Mouse (Mus musculus): Measurements from ENCODE around the gene Golt1b.
"Not testable (repeated sequence)": the region's sequence is repeated elsewhere in the genome, so short reads cannot be mapped to it uniquely, and the experiment has no call there.

Gene Golt1b

GRCm38 (mm10) chr6:142387011-142387754 is at the start of gene Golt1b, which contains the start of gene Recql:
TSS of gene Golt1b (plus strand) at chr6:142387221.
TSS of gene Recql (minus strand) at chr6:142387087.
- DNase-seq (ENCODE audit: low spot score in 2 of 2), result peak; percentile 89 to 96

DNA sequence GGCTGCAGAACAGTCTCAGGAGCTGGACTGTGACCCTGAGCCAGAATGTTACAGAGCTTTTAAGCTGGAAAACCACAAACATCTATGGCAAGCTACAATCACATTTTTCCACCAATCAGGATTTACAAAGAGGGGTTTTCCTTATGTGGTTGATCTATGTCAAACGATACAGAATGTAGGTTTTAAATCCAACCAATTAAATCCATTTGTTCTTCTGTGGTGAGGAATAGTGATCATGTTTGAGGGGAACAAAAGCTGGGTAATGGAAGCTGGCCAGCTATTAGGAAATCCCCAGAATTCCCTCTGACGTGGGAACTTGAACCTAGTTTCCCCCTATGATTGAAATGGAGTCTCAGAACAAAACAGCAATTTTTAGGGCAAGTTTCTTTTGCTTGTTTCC is 48.1 kb upstream of the Golt1b start:
- no peak for DNase-seq (ENCODE audit: low spot score in 2 of 2)

DNA sequence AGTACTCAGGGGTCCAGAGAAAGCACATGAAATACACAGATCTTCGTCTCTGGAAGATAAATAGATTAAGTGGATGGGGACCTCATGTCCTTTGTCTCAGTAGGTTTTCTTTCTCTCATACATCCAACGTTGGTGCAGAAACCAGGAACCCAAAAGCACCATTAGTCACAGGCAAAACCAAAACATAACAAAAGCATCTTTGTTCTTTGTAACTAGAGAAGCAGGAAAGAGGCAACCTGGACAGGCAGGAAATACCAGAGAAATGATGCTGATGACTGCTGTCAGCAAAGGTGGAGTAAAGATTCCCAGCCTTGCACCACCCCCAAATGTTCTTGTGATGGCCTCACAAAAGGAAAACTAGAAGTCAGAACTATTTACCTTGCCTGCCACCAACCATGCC is 47.4 kb upstream of the Golt1b start:
- DNase-seq (ENCODE audit: low spot score in 2 of 2), result no peak

GRCm38 (mm10) chr6:142343561-142343960 is 43.5 kb upstream of the Golt1b start:
- peak; percentile 32 to 70 for DNase-seq (ENCODE audit: low spot score in 2 of 2)

GRCm38 (mm10) chr6:142345440-142346038 is 41.5 kb upstream of the Golt1b start, which contains the start of gene Pyroxd1:
TSS of gene Pyroxd1 (plus strand) at chr6:142345654.
- DNase-seq (ENCODE audit: low spot score in 2 of 2), result peak; percentile 65 to 82

- DNase-seq (ENCODE audit: low spot score in 2 of 2), result no peak
These were observed 40.6 kb upstream of the Golt1b start for GRCm38 (mm10) chr6:142346181-142347110.

- DNase-seq (ENCODE audit: low spot score in 2 of 2), result no peak
These were observed 39.3 kb upstream of the Golt1b start for GRCm38 (mm10) chr6:142347431-142348385.

DNA sequence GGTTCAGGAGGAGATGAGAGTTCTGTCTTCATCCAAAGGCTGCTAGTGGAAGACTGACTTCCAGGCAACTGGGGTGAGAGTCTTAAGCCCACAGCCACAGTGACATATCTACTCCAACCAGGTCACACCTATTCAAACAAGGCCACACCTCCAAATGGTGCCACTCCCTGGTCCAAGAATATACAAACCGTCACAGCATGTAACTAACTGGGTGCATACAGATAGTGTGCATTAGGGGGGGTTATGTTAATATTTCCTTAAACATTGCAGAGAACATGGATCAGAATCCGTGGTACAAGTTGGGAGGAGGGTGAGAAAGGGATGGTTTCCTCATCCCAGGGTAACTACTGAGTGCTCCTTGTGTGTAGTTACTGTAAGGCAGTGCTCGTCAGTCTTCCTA is 34.9 kb upstream of the Golt1b start:
- not testable (repeated sequence) for DNase-seq (ENCODE audit: low spot score in 2 of 2)

DNA sequence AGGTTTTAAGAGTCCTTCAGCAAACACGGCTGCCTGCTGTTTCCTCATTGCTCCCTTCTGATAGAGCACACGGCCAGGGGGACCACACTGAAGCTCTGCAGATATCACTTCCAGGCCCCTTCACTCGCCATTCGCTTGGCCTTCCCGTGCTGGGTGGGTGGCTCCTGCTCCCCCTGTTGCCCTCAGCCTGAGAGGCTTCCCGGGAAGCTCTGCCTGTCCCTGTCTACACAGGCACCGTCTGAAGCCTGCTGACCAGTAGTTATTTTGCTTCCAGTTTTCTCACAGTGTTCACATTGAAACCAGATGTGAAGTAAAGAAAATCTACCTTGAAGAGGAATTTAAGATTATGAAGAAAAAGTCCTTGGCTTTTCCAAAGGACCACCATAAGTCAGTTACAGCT is 29.9 kb upstream of the Golt1b start:
- DNase-seq (ENCODE audit: low spot score in 2 of 2), result no peak

DNA sequence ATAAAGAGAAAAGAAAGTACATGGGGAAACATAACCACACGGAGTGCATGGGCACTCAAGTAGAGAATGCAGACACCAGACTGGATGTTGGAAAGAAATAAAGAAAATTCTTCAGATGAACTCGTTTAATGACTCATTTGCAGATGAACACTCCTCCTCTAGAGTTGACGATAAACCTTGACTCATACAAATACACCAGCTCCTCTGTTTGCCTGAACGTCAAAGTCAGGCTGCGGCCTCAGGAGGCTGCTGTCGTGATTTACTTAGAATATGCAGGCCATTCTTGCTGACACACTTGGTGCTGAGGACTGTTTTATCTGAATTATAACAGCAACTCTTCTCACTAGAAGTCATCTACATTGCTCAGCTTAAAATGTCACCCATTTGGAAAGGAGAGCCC is 25.0 kb upstream of the Golt1b start:
- no peak for DNase-seq (ENCODE audit: low spot score in 2 of 2)

DNA sequence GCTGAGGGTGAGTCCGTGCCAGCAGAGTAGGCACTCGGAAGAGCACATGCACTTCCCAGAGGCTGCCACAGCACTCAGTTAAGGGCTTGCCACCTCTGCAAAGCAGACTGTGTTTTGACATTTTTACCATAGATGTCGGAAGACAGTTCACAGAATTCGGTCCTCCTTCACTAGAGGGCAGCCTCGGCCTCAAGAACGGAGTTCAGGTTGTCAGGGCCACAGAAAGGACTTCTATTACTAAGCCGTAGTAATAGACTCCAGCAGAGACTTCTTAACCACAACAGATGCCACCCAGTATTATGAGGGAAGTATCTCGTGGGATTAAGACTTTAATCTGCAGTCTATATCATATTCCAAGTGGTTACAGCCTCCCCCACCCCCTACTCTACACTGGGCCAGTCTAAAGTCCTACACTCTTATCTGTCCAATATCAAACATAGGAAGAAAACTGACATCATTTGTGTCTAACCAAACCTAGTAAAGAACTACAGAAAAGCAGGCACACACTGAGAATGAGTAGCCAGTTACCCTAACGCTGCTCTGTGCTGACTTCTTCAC is 23.9 kb upstream of the Golt1b start:
- no peak for DNase-seq (ENCODE audit: low spot score in 2 of 2)

DNA sequence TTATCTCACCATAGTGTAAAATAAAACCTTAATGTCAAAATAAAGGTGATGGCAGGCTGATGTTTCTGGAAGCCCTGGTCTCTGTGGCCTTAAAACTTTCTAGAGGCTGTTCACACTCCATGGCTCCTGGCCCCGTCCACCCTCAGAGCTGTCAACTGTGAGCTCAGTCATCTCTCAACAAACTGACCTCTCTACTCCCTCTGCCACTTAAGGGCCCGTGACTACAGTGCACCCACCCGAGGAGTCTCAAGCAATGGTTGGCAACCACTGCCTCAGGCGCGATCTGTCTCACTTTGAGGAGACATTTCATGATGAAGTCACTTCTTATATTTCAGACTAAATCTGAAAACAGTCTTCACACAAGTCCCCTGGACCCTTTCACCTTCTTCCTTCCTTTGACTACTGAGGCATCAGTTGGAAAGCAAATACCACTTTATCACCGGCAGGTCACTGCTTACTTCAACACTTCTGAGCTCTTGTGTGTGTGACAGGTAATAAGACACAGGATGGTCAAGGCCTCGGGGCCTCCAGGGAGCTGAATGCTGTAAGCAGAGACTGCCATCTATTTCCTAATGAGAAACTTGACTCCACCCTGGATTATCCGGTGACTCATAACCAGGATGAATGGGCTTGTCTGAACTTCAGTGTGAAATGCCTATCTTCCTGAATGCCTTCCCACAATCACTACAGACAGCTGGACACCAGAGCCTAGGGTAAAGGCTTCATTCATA is 21.1 kb upstream of the Golt1b start:
- DNase-seq (ENCODE audit: low spot score in 2 of 2), result no peak

DNA sequence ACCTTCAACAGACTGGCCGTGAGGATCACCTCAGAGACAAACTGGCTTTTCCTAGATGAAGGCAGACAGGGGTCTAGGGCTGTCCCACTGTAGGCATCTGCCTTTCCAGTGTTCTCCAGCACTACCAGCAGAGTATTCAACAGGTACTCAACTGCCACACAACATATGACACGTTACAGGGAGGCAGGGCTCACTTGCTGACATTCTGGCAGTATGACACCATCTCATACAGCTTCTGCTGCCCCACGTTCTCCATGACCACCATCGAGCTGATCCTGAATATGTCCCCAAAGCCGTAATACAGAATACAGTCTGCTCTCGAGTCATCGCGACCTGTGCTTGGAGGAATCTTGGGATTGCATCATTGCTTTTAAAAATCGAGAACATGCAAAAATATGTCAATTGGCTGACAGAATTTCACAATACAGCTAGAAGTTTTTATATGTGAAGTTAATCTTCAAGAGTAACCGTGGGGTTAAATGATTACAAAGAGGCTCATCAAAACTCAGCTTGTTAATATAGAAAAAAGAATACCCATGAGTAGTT is 20.5 kb upstream of the Golt1b start:
- DNase-seq (ENCODE audit: low spot score in 2 of 2), result no peak

DNA sequence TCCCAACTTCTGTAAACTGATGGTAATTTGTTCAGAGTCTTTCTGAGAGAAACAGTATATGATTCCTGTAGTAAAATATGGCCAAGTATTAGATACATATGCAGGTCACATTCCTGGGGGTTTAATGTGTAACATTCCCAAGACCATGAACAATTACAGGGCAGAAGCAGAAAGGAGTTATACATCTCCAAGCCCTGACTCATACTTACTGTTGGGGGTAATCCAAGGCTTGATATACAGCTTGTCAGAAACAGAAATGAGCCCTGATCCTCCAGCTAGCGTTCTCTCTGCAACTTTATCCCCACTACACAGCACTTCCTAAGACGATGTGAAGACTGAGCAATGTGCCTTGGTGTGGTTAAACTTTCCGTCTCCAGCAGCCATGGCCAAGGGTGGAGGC is 19.5 kb upstream of the Golt1b start:
- DNase-seq (ENCODE audit: low spot score in 2 of 2), result no peak

DNA sequence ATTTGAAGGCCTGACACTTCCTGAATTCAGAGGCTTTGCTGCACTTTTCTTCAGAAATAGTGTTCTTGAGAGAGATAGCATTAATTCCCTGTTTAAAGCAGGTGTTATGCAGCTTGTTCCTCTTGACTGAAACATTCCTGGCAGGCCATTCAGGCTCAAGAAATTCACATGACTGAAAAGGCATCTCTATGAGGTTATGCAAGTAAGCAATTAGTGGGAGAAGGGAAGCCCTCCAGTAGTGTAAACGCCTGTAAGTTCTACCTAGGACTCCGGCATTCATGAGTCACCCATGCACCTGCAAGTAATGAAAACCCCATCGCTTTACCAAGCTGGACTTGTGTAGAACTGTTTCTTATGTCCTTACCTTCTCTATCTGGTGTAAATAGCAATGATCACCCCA is 17.5 kb upstream of the Golt1b start:
- no peak for DNase-seq (ENCODE audit: low spot score in 2 of 2)

DNA sequence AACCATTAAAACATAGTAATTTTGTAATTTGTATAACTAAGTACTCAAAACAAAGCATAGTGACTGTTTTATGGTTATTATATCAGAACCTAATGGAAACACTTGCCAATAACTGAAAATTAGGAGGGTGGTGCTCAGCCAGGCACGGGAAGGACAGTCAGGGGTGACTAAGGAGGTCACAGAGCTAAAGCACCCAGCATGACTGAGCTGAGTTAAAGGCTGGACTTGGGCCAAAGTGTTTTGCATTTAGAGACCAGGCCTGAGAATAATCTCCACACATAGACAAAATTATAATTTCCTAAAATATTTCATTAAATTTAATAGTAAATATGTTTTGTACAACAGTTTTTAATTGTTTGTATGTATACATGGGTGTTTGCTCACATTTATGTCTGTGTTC is 9.9 kb upstream of the Golt1b start:
- DNase-seq (ENCODE audit: low spot score in 2 of 2), result no peak

DNA sequence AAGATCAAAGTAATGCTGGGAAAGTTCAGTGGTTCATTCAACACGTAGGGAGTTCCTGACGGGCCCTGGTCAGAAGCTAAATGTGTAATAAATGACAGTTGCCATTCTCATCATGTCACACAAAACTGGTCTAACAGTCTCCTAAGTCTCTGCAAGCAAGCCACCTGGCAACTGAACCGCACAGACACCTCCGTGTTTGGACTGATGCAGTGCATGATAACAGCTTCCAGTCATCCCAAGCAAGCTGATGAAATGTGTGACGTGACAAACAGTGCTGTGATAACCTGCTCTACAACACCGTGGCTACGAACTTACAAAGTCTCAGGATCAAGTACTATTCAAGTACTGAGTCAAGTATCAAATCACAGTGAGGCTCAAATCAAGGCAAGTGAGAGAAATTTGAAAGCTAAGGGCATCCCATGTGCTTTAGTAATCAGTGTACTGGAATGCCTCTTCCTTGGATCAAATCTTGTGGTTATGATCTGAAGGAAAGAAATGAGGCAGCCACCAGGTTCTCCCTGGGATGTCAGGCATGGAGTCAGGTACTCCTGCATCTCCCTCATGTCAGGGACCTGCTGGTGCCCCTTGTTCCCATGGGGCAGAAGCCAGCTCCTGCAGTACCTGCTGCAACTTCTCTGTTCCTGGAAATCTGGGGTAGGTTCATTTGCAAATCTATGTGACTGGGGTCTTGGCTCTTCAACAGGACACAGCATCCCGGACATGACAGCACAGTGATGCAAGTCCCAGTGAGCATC is 8.3 kb upstream of the Golt1b start:
- DNase-seq (ENCODE audit: low spot score in 2 of 2), result no peak

- DNase-seq (ENCODE audit: low spot score in 2 of 2), result no peak
These were observed 7.1 kb upstream of the Golt1b start for GRCm38 (mm10) chr6:142379961-142380360.

DNA sequence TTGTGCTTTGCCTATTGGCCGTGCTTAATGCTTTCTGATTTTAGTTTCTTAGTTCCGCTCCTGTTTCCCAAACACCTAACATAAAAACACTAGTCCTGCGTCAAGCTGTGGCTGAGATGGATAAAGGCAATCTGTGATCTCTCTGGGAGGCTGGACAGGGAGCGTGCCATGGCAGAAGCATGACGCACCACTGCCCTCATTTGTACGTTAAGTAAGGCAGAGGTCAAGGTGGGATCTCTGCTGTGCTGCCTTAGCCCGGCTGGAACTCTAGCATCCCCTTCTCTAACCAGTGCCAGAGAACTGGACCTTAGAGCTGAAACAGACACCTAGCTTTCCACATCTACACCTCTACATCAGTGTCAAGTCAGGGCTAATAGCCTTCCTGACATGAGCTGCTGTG is 5.4 kb upstream of the Golt1b start:
- DNase-seq (ENCODE audit: low spot score in 2 of 2), result no peak

All from spleen, postnatal 10 days (tissue).